Mouse (Mus musculus) ES-E14 (cell line): Measurements from ENCODE around the gene Cacng2.

Experiments
- CHD2 ChIP-seq: IDR thresholded peaks from 2 replicates; pipeline ENCODE4 v1.6.1; 2014; ENCODE audit warnings: mild to moderate bottlenecking, low read depth, low read length, inconsistent platforms
- HCFC1 ChIP-seq: IDR thresholded peaks from 2 replicates; pipeline ENCODE4 v1.6.1; 2012; ENCODE audit warnings: low read length, inconsistent platforms, borderline replicate concordance; ENCODE audit not compliant: insufficient read depth

- TF ChIP-seq CHD2 = no peak
- no peak for TF ChIP-seq HCFC1
Measured at GRCm38 (mm10) chr15:78064340-78064739, 55.5 kb downstream of the Cacng2 start.
